Mouse (Mus musculus): ENCODE results near the gene Ttll5. TPM values are rescaled to one million over a fixed set of nuclear protein-coding genes. Genes with fewer than 3 reads are reported as not detected.
A peak's percentile ranks its signal among the peaks of the same experiment; 100 is the strongest.

Ttll5 gene
- polyA plus RNA-seq, 1 experiment from 2014 or later: 11.2 TPM

DNA sequence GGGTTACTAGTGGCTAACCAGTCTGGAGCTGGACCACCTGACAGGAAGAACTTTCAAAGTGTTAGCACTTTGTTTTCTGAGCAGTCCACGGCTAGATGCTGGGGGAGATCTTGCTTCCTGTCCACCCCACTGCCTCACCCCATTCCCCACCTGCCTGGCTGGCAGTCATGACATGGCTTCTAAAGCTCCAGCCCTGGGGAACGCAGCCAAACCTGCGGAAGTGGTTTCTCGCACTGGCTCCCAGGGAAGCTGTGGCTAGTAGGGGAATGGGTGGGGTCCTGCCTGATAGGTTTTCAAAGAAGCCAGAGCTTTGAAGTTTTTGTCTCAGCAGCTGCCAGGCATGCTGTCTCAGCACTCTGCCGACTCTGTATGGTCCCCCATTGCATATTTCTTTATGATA is 145.1 kb downstream of the Ttll5 start:
- 51% methylated on average over 5 of the region's 5 CpGs for WGBS
- H3K27me3 ChIP-seq: no peaks in the 10 kb centered on the region
- no peak overlapping the region for H3K9ac ChIP-seq
- no peak overlapping the region for H3K4me2 ChIP-seq
- peaks cover 17% of the 10 kb centered on the region for H3K4me1 ChIP-seq (replicated peaks)
- no peak overlapping the region for H3K27ac ChIP-seq
- H3K9me3 ChIP-seq (replicated peaks): no peaks in the 10 kb centered on the region
- ATAC-seq (replicated peaks; ENCODE audit: insufficient number of reproducible peaks, insufficient read depth, low FRiP score, low read depth): no peak
- no peak overlapping the region for H3K4me3 ChIP-seq
- no peaks in the 10 kb centered on the region for H3K36me3 ChIP-seq

- Histone ChIP-seq H3K4me3 (no peak overlapping the region), H3K4me1 (replicated peaks) (peaks cover 17% of the 10 kb centered on the region), H3K36me3 (no peaks in the 10 kb centered on the region), H3K27ac (no peak overlapping the region), H3K27me3 (no peaks in the 10 kb centered on the region), H3K9ac (no peak overlapping the region), H3K9me3 (replicated peaks) (no peaks in the 10 kb centered on the region), H3K4me2 (no peak overlapping the region)
- WGBS: 62% methylated on average over 5 of the region's 5 CpGs
- ATAC-seq (replicated peaks; ENCODE audit: insufficient number of reproducible peaks, insufficient read depth, low FRiP score, low read depth): no peak
Observed at GRCm38 (mm10) chr12:85970191-85970590, 145.7 kb downstream of the Ttll5 start.

DNA sequence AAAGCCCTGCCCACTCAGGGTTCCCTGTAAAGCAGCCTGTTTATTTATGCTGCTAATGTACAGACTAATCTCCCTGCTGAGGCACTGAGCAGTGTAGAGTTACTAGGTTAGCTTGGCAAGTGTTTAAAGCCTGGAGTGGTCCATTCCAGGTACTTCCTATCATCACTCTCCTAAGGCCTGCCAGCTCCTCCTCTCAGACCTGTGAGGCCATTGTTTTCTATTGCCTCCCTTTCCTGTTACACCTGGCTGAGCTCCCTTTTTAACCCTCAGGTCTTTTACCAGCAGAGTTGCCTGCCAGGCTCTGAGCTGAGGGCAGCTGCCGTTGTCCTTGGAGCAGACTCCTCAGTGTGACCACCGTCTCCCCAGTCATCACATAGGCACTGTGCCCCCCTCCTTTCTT is 146.3 kb downstream of the Ttll5 start:
- 66% methylated on average over 2 of the region's 2 CpGs for WGBS
- H3K4me1 ChIP-seq (replicated peaks): peaks cover 17% of the 10 kb centered on the region
- H3K27ac ChIP-seq: no peak overlapping the region
- no peak overlapping the region for H3K4me2 ChIP-seq
- no peaks in the 10 kb centered on the region for H3K9me3 ChIP-seq (replicated peaks)
- H3K9ac ChIP-seq: no peak overlapping the region
- no peak overlapping the region for H3K4me3 ChIP-seq
- H3K27me3 ChIP-seq: no peaks in the 10 kb centered on the region
- ATAC-seq (replicated peaks; ENCODE audit: insufficient number of reproducible peaks, insufficient read depth, low FRiP score, low read depth): no peak
- no peaks in the 10 kb centered on the region for H3K36me3 ChIP-seq

- Histone ChIP-seq H3K4me1 (replicated peaks) (peaks cover 17% of the 10 kb centered on the region), H3K4me2 (no peak overlapping the region), H3K9me3 (replicated peaks) (no peaks in the 10 kb centered on the region), H3K36me3 (no peaks in the 10 kb centered on the region), H3K9ac (no peak overlapping the region), H3K27ac (no peak overlapping the region), H3K27me3 (no peaks in the 10 kb centered on the region), H3K4me3 (no peak overlapping the region)
- 72% methylated on average over 4 of the region's 4 CpGs for WGBS
- no peak for ATAC-seq (replicated peaks; ENCODE audit: insufficient number of reproducible peaks, insufficient read depth, low FRiP score, low read depth)
Observed at GRCm38 (mm10) chr12:85971655-85972054, 147.2 kb downstream of the Ttll5 start.

DNA sequence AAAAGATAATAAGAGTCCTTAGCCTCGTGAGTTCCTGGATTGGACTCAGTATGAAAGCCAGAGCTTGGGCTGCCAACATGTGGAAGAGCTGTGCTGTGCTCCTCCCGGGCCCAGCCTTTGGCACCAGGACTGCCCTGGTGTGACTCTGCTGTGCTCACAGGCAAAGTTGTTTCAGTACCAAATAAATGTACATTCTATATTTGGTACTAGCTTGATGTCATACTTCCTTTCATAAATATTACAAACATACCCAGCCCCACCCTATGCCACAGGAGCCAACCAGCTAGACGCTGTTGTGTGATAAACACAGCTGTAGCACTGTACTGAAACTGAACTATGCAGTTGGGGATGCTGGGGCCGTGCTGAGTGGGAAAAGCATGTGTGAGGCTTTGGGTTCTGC is 149.1 kb downstream of the Ttll5 start:
- Histone ChIP-seq H3K27me3 (no peaks in the 10 kb centered on the region), H3K27ac (peak overlapping the region; percentile 45), H3K4me2 (no peak overlapping the region), H3K9me3 (replicated peaks) (no peaks in the 10 kb centered on the region), H3K4me3 (no peak overlapping the region), H3K4me1 (replicated peaks) (peaks cover 17% of the 10 kb centered on the region), H3K9ac (no peak overlapping the region), H3K36me3 (no peaks in the 10 kb centered on the region)
- ATAC-seq (replicated peaks; ENCODE audit: insufficient number of reproducible peaks, insufficient read depth, low FRiP score, low read depth): peak; percentile 51; the same call in 1 of the 2 replicates
- 35% methylated on average over 4 of the region's 4 CpGs for WGBS

DNA sequence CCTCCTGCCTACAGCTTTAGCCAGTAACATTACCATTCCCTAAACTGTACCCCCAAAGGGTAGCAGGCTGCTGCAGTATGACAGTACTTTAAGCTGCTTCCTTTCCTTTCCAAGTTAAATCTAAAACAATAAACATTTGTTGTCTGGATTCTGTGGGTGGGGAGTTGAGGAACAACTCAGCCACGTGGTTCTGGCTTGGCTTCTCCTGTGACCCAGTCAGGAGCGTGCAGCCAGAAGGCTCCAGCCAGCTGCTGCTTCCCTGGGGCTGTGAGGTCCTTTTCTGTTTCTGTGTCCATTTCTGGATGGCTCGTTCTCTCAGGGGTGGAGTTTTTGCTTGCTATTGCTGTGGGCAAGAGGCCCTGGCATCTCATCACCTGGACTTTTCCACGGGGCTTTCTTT is 149.6 kb downstream of the Ttll5 start:
- peak overlapping the region; percentile 45 for H3K27ac ChIP-seq
- ATAC-seq (replicated peaks; ENCODE audit: insufficient number of reproducible peaks, insufficient read depth, low FRiP score, low read depth): no peak; the same call in 1 of the 2 replicates
- WGBS: 48% methylated on average over 4 of the region's 4 CpGs

GRCm38 (mm10) chr12:85979996-85980395 is 155.5 kb downstream of the Ttll5 start:
- H3K4me1 ChIP-seq (replicated peaks): no peaks in the 10 kb centered on the region
- 74% methylated on average over 5 of the region's 5 CpGs for WGBS
- no peak overlapping the region for H3K27ac ChIP-seq
- no peak overlapping the region for H3K9ac ChIP-seq
- no peak overlapping the region for H3K4me3 ChIP-seq
- ATAC-seq (replicated peaks; ENCODE audit: insufficient number of reproducible peaks, insufficient read depth, low FRiP score, low read depth): no peak
- H3K36me3 ChIP-seq: no peaks in the 10 kb centered on the region
- H3K27me3 ChIP-seq: no peaks in the 10 kb centered on the region
- H3K9me3 ChIP-seq (replicated peaks): no peaks in the 10 kb centered on the region
- H3K4me2 ChIP-seq: no peak overlapping the region

More for the DNA sequence above, 149.6 kb downstream of the Ttll5 start:
- Histone ChIP-seq H3K36me3 (no peaks in the 10 kb centered on the region), H3K9ac (no peak overlapping the region), H3K27me3 (no peaks in the 10 kb centered on the region), H3K4me2 (no peak overlapping the region), H3K9me3 (replicated peaks) (no peaks in the 10 kb centered on the region), H3K4me3 (no peak overlapping the region), H3K4me1 (replicated peaks) (peaks cover 17% of the 10 kb centered on the region)

DNA sequence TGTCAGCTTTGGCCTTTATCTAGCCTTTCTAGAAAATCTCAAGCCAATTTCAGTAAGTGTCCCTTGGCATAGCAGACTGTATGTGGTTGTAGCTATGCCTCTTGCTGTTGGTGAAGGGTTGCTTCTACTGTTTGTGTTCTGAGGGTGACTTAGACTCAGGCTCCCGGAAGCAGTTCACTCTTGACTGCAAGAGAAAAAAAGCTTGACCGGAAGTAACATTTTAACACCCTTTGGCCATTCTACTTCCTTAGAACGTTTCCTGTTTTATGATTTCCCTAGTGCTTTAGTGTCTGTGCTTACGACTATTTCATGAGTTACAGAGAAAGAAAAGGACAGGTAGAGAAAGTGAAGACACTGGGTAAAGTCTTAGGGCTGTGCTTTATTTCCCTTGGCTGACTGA is 161.1 kb downstream of the Ttll5 start:
- no peaks in the 10 kb centered on the region for H3K36me3 ChIP-seq
- no peak overlapping the region for H3K4me2 ChIP-seq
- H3K4me3 ChIP-seq: no peak overlapping the region
- no peak overlapping the region for H3K9ac ChIP-seq
- peak overlapping the region; percentile 46 for H3K27ac ChIP-seq
- no peaks in the 10 kb centered on the region for H3K9me3 ChIP-seq (replicated peaks)
- 54% methylated on average over 4 of the region's 4 CpGs for WGBS
- peaks cover 27% of the 10 kb centered on the region for H3K4me1 ChIP-seq (replicated peaks)
- no peak for ATAC-seq (replicated peaks; ENCODE audit: insufficient number of reproducible peaks, insufficient read depth, low FRiP score, low read depth)
- no peaks in the 10 kb centered on the region for H3K27me3 ChIP-seq

- no peak overlapping the region for H3K4me2 ChIP-seq
- H3K27me3 ChIP-seq: no peaks in the 10 kb centered on the region
- H3K4me3 ChIP-seq: no peak overlapping the region
- no peak for ATAC-seq (replicated peaks; ENCODE audit: insufficient number of reproducible peaks, insufficient read depth, low FRiP score, low read depth)
- 35% methylated on average over 7 of the region's 7 CpGs for WGBS
- H3K27ac ChIP-seq: peak overlapping the region; percentile 46
- no peaks in the 10 kb centered on the region for H3K36me3 ChIP-seq
- H3K4me1 ChIP-seq (replicated peaks): peaks cover 27% of the 10 kb centered on the region
- H3K9me3 ChIP-seq (replicated peaks): no peaks in the 10 kb centered on the region
- H3K9ac ChIP-seq: no peak overlapping the region
Observed at GRCm38 (mm10) chr12:85986024-85986423, 161.6 kb downstream of the Ttll5 start.

- Histone ChIP-seq H3K9ac (no peak overlapping the region), H3K27ac (peak overlapping the region; percentile 46; the same call in 1 of the 2 replicates), H3K4me1 (replicated peaks) (peaks cover 27% of the 10 kb centered on the region), H3K4me2 (0 out of 2 replicates have a peak overlapping the region, but pooled peaks have one; percentile 6), H3K9me3 (replicated peaks) (no peaks in the 10 kb centered on the region), H3K4me3 (no peak overlapping the region), H3K36me3 (no peaks in the 10 kb centered on the region), H3K27me3 (no peaks in the 10 kb centered on the region)
- WGBS: 48% methylated on average over 13 of the region's 13 CpGs
- no peak for ATAC-seq (replicated peaks; ENCODE audit: insufficient number of reproducible peaks, insufficient read depth, low FRiP score, low read depth)
Observed at GRCm38 (mm10) chr12:85986540-85987443, 162.3 kb downstream of the Ttll5 start.

GRCm38 (mm10) chr12:85987444-85987889 is 163.0 kb downstream of the Ttll5 start:
- Histone ChIP-seq H3K36me3 (no peaks in the 10 kb centered on the region), H3K9me3 (replicated peaks) (no peaks in the 10 kb centered on the region), H3K4me1 (replicated peaks) (peaks cover 29% of the 10 kb centered on the region), H3K27me3 (no peaks in the 10 kb centered on the region), H3K27ac (no peak overlapping the region), H3K4me3 (no peak overlapping the region), H3K9ac (no peak overlapping the region), H3K4me2 (no peak overlapping the region)
- WGBS: 79% methylated on average over 5 of the region's 5 CpGs
- ATAC-seq (replicated peaks; ENCODE audit: insufficient number of reproducible peaks, insufficient read depth, low FRiP score, low read depth): no peak

GRCm38 (mm10) chr12:85988121-85988520 is 163.7 kb downstream of the Ttll5 start:
- H3K4me2 ChIP-seq: no peak overlapping the region
- no peak overlapping the region for H3K27ac ChIP-seq
- no peaks in the 10 kb centered on the region for H3K36me3 ChIP-seq
- H3K4me1 ChIP-seq (replicated peaks): peaks cover 29% of the 10 kb centered on the region
- H3K9me3 ChIP-seq (replicated peaks): no peaks in the 10 kb centered on the region
- H3K4me3 ChIP-seq: no peak overlapping the region
- H3K27me3 ChIP-seq: no peaks in the 10 kb centered on the region
- H3K9ac ChIP-seq: no peak overlapping the region
- 75% methylated on average over 4 of the region's 4 CpGs for WGBS
- no peak for ATAC-seq (replicated peaks; ENCODE audit: insufficient number of reproducible peaks, insufficient read depth, low FRiP score, low read depth)
